Mouse (Mus musculus) adipocyte (in vitro differentiated cells): ENCODE measurements around the gene Pithd1.
"Not testable (repeated sequence)": the region's sequence is repeated elsewhere in the genome, so short reads cannot be mapped to it uniquely, and the experiment has no call there.

ENCODE experiments used
- DNase-seq: peaks from one replicate; pipeline ENCODE4 v3.0.0-alpha.2; 2016; ENCODE audit warnings: low spot score

Gene Pithd1

DNA sequence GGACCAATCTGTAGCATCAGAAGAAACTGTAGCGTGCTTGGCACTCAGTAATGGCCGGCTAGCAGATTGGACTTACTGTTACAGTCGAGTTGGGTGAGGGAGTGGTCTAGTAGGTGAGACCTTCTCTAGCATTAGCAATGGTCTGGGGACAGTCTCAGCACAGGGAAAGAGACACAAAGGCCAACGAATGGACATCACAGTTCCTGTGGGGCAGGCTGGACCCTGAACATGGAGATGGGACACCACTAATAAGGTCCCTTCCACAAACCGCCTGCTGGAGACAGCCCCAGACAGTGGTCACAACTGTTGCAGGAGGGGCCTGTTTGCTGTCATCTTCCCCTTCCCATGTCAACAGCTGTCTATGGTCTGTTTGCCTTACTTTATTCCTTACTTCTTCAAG, 25.4 kb downstream of the Pithd1 start:
- no peak for DNase-seq

DNA sequence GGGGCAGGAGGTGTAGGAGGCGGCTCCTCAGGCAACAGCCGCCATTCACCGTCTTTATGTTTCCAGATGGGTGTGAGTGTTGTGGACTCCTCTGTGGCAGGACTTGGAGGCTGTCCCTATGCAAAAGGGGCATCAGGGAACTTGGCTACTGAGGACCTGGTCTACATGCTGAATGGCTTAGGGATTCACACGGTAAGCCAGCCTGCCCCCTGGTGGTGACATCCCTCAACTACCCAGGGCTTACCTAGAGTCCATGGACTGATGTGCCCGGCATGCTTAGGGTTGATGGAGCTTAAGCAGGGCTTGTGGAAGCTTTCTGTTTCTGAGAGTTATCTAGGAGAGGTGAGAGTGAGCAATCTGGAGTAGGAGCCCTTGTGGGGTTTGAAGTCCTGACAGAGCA, 26.3 kb downstream of the Pithd1 start:
- peak; percentile 91 for DNase-seq

DNA sequence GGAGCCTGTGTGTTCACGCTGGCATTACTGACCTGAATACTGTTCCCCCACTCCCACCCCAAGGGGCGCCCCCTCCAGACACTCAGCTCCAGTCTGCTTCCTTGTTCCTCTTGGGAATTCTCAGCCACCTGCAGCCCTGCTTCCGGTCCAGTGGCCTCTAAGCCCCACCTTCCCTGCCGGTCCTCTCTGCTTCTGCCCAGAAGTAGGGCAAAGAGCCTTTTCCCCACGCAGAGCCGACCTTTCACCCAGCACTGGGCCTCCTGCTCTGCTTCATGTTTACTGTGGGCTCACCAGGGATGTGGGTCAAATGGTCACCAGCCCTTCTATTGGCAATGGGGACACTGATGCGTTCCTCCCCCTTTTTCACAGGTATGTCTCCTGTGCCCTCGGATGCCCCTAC, 28.7 kb downstream of the Pithd1 start:
- peak; percentile 80 for DNase-seq

DNA sequence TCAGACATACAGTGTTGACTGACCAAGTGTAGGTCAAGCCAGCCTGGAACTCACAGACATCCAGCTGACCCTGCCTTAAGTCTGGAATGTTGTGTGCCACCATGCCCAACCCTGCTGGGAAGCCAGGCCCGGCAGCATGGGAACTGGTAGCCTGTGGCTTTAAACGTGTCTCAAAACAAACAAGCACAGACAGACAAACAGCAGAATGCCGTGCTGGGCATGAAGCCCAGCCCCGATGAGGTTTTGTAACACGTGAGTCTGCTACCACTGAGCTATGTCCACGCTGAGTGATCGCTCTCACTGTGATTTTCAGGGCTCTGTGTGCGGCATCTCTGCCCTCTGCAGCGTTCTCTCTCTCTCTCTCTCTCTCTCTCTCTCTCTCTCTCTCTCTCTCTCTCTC, 31.2 kb downstream of the Pithd1 start:
- peak; percentile 86 for DNase-seq

DNA sequence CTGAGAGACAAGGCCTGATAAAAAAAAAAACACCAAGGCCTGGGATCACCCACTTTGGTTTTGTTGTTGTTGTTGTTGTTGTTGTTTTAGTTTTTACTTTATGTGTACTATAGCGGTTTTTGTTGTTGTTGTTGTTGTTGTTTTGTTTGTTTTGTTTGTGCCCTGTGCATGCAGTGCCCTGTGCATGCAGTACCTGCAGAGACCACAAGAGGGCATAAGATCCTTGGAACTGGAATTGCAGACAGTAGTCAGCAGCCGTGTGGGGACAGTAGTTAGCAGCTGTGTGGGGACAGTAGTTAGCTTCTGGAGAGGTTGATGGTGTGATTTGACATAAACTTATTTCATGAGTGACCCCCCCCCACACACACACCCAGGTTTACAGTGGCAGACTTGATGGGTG, 32.8 kb downstream of the Pithd1 start:
- DNase-seq, result peak; percentile 85

DNA sequence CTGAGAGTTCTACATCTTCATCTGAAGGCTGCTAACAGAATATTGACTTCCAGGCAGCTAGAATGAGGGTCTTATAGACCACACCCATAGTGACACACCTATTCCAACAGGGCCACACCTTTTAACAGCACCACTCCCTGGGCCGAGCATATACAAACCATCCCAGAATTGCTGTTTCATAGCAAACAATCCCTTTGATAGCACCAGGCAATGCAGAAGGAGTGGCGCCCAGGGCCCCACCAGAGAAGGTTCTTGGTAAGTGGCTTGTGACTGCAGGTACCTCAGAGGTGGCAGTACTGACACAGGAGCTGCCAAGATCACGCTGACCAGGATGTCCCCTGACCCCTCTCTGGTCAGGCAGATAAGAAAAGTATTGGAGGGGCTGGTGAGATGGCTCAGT, 33.9 kb downstream of the Pithd1 start:
- DNase-seq, result no peak

DNA sequence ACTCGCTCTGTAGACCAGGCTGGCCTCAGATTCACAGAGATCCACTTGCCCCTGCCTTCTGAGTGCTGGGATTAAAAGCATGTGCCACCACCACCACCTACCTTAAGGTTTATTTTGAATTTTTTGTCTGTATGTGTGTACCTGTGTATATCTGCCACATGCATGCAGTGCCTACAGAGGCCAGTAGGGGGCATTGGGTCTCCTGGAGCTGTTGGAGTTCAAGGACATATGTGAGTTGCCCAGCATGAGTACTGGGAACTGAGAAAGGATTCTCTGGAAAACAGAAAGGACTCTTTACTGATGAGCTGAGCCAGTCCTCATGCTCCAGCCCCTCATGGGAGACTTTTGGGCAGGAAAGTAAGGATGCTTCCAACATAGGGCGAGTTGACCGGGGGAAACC, 35.6 kb downstream of the Pithd1 start:
- no peak for DNase-seq

DNA sequence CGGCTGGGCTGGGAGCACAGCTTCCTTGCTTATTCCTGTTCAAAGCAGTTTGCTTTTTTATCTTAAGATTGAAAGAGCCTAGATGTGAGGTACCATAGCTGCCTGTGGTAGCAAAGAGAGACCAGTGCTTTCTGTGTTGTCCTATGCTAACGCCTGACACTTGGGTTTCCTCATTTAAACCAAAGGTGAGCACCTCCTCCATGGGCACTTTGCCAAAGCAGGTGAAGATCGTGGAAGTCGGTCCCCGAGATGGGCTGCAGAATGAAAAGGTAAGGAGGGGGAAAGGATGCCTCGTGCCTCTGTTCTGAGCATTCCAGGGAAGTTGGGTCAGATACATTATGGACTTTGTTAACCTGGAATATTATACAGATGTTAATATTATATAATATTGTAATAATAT, 36.7 kb downstream of the Pithd1 start:
- no peak for DNase-seq

DNA sequence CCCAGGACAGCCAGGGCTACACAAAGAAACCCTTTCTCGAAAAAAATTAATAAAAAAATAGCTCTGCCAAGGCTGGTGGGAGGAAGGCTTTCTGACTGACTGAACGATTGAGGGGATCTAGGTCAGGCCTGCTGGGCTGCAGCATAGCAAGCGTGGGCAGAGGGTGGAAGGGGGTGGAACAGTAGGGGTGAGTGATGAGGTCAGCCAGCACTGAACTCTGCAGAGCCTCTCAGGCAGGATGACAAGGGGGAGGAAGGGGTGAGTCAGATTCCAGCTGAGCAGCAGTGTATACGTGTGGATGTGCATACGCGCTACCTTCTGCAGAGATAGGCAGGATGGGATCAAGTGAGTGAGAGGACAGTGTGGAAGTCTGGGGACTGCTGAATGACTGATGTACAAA, 37.2 kb downstream of the Pithd1 start:
- no peak for DNase-seq

DNA sequence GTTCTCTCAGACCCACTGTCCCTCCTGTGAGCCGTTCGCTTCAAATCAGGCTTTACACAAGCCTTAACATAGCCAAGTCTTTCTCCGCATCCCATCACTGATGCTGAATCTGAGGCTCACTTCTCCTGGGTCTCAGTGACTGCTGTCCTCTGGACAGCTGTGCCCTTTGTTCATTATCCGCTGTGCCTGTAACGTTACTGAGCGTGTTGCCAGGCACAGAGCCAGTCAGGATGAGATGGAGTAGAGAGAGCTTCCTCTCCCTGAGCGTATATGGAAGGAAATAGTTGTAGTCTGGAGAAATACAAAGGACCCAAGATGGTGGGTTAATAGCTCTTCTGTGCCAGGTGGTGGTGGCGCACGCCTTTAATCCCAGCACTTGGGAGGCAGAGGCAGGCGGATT, 37.6 kb downstream of the Pithd1 start:
- DNase-seq, result no peak

DNA sequence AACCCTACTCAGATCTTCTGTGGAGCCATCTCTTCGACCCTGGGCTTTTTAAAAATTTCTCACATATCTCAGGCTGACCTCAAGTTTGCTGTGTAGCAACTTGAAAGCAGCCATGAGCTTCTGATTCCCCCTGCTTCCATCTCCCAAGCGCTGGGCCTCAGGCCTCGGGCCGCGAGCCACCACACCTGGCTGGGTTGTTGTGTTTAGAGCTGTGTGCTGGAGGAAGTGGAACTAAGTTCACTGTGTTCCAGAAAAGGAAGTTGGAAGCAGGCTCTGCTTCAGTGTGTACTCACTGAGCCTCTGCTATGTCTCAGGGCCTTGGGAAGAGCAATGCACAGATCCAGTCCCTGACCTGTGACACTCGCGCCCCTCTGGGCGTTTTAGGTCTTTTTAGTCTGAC, 38.9 kb downstream of the Pithd1 start:
- DNase-seq, result no peak

DNA sequence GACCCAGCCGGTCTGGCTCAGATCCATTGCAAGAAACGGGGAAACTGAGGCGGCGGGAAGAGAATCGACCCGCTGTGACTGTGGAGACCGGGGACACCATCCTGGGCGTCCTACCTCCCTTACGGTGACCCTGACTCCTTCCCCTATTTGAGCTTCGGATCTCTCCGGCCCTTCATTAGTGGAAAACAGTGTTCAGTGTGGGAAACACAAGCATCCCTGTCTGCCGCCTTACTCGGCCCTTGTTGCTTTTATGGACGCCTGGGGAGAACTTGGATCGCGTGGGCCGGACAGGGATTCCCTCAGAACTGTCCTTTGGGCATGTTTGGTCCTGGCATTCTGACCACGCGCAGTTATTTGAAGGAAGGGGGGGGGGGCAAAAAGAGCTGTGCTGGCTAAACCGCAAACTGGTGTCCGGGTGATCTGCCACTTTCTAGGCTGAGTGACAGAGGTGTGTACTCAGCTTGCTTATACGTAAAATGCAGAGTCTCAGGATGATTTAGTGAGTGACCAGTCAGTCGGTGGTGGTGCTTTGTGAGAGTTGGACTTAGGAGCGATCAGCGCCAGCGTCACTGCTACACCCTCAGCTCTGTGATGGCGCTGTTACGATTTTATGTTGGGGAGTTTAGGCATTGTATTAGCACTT, 40.3 kb downstream of the Pithd1 start:
- DNase-seq, result peak; percentile 47

DNA sequence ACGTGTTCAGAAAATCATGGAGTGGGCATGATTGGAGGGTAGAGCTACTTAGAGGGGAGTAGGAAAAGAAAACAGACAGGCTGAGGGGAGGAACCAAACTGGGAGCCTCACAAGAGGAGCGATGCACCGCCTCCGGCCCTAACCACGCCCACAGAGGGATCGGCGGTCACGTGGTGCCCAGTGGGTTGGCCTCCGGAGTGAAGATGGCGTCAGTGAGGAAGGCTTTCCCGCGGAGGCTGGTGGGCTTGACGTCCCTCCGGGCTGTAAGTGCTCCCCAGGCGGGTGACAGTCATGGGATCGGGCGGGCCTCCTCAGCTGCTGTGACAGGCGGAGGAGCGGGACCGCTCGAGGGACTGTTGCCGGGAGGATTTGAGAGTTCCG, 40.8 kb downstream of the Pithd1 start, which contains the start of gene Hmgcl:
TSS of gene Hmgcl (plus strand) at position 171 of the 381 bp plus-strand sequence.
- DNase-seq, result peak; percentile 90

DNA sequence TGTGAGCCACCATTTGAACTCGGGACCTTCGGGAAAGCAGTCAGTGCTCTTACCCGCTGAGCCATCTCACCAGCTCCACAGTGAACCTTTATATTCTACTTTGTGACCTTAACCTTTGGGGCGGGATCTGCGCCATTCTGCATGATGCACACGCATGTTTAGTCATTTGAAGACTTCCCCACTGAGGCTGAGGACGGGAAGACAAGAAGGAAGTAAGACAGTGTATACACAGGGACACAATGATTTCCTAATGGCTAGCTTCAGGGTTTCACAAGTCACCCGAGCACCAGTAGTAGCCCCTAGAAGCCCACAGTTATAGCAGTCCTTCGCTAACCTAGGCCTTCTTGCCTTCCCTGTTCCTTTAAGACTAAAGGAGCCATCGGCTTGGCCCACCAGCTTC, 41.4 kb downstream of the Pithd1 start:
- no peak for DNase-seq

DNA sequence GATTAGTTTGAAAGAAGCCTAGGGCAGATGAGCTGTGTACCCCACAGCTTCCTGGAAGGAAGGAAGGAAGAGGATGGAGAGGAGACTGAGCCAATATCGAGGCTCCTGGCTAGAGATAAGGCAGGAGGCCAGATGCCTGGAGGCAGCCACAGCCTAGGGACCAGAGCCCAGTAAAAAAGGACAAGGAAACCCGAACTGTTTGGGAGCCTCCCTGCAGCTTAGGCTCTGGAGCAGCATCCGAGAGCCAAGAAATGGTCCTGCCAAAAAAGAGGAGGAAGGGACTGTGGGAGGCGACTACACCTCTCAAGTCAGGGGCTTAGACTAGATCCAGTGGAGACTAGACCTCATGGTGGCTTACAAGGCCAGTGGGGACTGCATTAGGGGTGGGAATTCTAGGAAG, 43.7 kb downstream of the Pithd1 start:
- no peak for DNase-seq

DNA sequence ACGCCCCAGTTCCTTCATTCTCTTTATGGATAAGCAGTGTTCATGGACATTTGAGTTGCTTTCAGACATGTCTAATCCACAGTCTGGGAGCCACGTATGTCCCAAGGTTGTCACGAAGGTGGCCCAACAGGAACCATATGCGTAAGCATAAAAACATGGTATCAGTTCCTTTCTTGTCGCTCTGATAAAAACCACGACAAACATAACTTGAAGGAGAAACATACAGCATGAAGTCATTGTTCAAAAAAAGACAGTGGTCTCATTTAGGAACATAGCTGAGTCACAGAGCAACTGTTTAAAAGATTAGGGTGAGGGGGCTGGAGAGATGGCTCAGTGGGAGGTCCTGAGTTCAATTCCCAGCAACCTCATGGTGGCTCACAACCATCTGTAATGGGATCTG, 44.9 kb downstream of the Pithd1 start:
- no peak for DNase-seq

DNA sequence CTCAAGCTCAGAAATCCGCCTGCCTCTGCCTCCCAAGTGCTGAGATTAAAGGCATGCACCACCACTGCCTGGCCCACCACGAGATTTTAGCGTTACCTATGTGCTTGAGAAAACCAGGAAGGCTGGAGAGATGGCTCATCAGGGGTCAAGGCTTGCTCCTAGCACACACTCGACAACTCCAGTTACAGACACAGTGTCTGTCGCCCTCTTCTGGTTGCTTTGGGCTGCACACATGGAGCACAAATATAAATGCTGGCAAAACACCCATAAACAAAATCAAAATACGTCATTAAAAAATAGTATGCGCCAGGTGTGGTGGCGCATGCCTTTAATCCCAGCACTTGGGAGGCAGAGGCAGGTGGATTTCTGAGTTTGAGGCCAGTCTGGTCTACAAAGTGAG, 46.0 kb downstream of the Pithd1 start:
- DNase-seq, result not testable (repeated sequence)

DNA sequence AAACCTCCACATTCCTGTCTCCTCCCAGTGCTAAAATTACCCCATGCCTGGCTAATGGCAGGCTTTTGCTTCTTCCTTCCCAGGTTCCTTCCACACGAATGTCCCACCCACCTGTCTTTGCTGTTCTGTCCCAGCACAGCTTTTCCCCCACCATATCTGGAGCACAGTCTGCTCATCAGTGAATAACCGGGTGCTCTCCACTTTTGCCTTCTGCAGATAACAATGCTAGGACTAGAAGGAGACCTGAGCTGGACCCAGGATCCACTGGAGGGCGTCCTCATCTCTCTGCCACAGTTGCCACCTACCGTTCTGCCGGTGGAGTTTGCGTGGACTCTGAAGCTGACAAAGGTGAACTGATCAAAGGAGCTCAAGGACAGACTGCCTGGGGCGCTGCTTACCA, 48.2 kb downstream of the Pithd1 start:
- DNase-seq, result no peak

DNA sequence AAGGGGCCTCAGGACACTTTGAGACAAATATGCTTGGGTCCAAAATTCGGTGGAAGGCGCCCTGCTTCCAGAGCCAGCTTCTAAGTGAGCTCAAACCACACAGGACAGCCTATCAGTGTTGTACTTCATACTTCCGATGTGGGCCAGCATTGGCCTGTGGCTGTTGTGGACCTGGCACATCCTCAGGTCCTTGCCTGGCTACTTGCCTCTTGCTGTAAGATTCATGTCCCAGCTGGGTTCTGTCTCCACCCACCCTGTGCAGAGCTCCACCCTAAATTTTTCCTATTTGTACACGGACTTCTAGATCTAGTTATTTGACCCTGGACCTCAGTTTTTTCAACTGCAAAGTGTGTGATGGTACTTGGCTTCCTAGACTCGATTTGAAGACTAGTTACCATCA, 51.6 kb downstream of the Pithd1 start:
- DNase-seq, result no peak

DNA sequence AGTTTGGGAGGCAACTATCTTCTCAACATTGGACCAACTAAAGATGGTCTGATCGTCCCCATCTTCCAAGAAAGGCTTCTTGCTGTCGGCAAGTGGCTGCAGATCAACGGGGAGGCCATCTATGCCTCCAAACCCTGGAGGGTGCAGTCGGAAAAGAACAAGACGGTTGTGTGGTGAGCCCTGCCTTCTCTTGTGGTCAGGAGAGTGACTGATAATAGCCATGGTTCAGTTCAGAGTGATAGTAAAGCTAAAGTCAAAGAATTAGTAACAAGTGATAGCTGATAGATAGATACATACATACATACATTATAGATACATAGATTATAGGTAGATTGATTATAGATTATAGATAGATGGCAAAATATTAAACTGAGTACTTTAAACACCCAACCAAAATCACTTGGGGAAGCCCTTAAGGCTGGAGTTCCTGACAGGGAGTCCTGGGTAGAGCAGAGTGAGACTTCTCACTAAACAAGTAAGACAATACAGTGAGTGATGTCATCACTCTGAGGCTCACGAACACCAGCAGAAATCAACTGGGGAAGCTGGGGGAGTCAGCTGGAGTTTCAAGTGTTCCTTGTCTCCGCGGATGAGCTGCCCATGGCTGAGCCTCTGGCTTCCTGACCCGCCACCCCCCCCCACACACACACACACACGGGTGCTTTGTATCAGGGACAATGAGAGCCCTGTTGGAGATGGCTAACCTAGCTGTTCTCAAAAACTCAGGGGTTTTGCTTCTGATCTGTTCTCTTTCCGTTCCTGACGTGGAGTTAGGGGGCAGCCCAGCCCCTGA, 52.2 kb downstream of the Pithd1 start:
- DNase-seq, result no peak

DNA sequence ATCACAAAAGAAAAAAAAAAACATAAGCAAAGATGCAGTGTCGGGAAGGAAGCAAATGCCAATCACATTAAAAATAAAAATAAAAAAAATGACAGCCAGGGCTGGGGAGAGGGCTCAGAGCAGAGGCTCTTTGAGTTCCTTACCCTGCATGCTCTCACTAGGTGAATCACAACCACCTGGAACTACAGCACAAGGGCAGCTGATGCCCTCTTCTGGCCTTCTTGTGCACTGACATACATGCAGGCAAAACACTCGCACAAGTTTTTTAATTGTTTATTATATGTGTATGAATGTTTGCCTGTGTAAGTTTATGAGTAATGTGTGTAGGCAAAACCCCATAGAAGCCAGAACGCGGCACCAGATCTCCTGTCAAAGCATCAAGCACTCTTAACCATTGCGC, 55.2 kb downstream of the Pithd1 start:
- DNase-seq, result no peak

DNA sequence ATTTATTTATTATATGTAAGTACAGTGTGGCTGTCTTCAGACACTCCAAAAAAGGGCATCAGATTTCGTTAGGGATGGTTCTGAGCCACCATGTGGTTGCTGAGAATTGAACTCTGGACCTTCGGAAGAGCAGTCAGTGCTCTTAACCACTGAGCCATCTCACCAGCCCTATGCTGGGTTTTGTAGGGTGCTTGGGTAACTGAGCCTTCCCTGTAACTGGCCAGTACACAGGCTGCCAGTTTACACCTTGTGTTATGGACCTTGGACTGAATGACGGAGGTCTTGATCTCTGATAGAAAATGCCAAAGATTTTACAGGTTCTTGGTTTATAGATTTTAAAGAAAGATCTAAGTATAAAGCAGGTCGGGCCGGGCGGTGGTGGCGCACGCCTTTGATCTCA, 56.8 kb downstream of the Pithd1 start:
- DNase-seq, result no peak

DNA sequence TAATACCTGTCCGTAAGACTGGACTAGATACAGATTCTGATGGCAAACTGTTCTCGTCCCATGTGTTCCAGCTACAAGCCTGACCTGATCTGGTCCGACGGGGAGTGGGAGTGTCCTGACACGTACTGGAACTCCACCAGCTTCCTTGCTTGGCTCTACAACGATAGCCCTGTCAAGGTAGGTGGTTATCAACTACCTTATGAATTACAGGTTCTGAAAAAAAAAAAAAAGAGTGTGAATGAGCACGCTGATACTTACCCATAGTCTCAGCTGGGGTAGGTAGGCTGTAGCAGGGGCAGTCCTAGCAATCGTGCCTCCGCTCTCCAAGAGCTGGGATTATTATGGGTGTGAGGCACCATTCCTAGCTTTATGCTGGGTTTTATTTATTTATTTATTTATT, 57.2 kb downstream of the Pithd1 start:
- no peak for DNase-seq

DNA sequence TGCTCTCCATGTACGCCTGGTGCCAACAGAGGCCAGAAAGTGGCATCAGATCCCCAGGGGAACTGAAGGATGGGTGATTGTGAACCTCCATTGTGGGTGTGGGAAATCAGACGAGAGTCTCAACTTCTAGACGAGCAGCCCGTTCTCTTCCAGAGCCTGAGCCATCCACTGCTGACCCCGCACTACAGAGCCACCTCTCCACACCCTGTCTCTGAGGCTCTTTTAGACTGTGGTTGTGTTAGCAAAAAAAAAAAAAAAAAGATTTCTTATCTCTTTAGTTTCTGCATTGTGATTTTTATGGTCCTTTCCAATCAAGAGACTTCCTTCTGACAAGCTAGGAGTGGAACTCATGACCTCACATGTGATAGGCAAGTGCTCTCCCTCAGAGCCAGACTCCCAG, 57.7 kb downstream of the Pithd1 start:
- DNase-seq, result no peak
